ENCODE assay signal across 19 mouse cellular contexts in the genomic region with DNA sequence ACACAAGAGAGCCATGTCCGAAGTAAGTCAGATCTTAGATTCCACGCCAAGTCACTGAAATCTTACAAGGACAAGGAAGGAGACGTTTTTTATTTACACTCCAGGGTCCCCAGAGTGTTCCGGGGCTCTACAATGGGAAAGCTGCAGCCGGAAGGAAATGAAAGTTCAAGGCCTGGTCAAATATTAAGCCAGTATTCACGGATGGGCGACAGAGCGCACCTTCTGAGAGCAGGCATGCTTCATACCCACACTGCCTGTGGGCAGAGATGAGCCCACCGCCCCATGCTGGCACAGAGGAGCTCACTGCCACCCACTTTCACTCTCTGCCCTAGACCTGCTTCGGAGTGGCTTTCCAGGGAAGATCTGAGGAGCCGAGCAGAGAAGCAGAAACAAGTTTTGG.
DNase-seq lines count a peak whose midpoint lies in the region; ATAC-seq lines count a peak whose summit lies in the region.
"Had no signal": no experiment of that assay in that cellular context is flagged by ENCODE, and none has a peak within 500 bp of the region (broad histone marks: within the 10 kb centered on the region; RNA-seq: fewer than 3 reads in every experiment).

No protein-coding gene starts in this region.

- WGBS in lung, embryonic 16.5 days, result 52% methylated on average over 11 of the region's 11 CpGs
- whole genome bisulfite sequencing in kidney, embryonic 14.5 days, result 44% methylated on average over 11 of the region's 11 CpGs

- H3K27me3 ChIP-seq in lung, embryonic 16.5 days (ENCODE audit: control insufficient read depth, insufficient read depth, low read depth, low read length), result no peaks in the 10 kb centered on the region
- H3K27me3 ChIP-seq in kidney, embryonic 14.5 days (ENCODE audit: control insufficient read depth, insufficient read depth, low read length), result no peaks in the 10 kb centered on the region
- H3K27me3 ChIP-seq: limb, embryonic 13.5 days; midbrain, embryonic 13.5 days; stomach, embryonic 15.5 days had no signal

- no peak for ATAC-seq in lung, embryonic 16.5 days (ENCODE audit: low read depth)
- ATAC-seq in kidney, embryonic 14.5 days (ENCODE audit: low FRiP score, low TSS enrichment), result peak; percentile 37; the same call in 1 of the 2 replicates
- ATAC-seq: midbrain, embryonic 13.5 days had no signal

- H3K27ac ChIP-seq in lung, embryonic 16.5 days (ENCODE audit: low read length), result no peak overlapping the region
- H3K27ac ChIP-seq in kidney, embryonic 14.5 days (ENCODE audit: low read depth, low read length), result peak overlapping the region; percentile 48; the same call in 1 of the 2 replicates
- H3K27ac ChIP-seq: forebrain, embryonic 12.5 days; heart, embryonic 13.5 days; hindbrain, embryonic 10.5 days; limb, embryonic 13.5 days; liver, embryonic 14.5 days; stomach, embryonic 15.5 days had no signal

- no peaks in the 10 kb centered on the region; the same call in 1 of the 2 replicates for H3K4me1 ChIP-seq in lung, embryonic 16.5 days (replicated peaks; ENCODE audit: control insufficient read depth, insufficient read depth, low read length)
- H3K4me1 ChIP-seq in kidney, embryonic 14.5 days (ENCODE audit: control insufficient read depth, insufficient read depth, low read length), result peaks cover 23% of the 10 kb centered on the region

- no peaks in the 10 kb centered on the region for H3K9me3 ChIP-seq in lung, embryonic 16.5 days (ENCODE audit: control insufficient read depth, low read length)
- H3K9me3 ChIP-seq in kidney, embryonic 14.5 days (ENCODE audit: control insufficient read depth, low read length), result no peaks in the 10 kb centered on the region
- H3K9me3 ChIP-seq: forebrain, embryonic 12.5 days; heart, embryonic 13.5 days; hindbrain, embryonic 10.5 days; limb, embryonic 13.5 days; midbrain, embryonic 13.5 days; stomach, embryonic 15.5 days had no signal

- 0 out of 2 replicates have a peak overlapping the region, but pooled peaks have one; percentile 20 for H3K9ac ChIP-seq in lung, embryonic 16.5 days (ENCODE audit: low read length)
- H3K9ac ChIP-seq in kidney, embryonic 14.5 days (ENCODE audit: low read depth, low read length), result no peak overlapping the region
- H3K9ac ChIP-seq: forebrain, embryonic 12.5 days; heart, embryonic 13.5 days; limb, embryonic 13.5 days; liver, embryonic 14.5 days; midbrain, embryonic 13.5 days; stomach, embryonic 15.5 days had no signal

- no peaks in the 10 kb centered on the region for H3K36me3 ChIP-seq in lung, embryonic 16.5 days (ENCODE audit: control insufficient read depth, insufficient read depth, low read length)
- no peaks in the 10 kb centered on the region for H3K36me3 ChIP-seq in kidney, embryonic 14.5 days (ENCODE audit: control insufficient read depth, insufficient read depth, low read length)
- H3K36me3 ChIP-seq: forebrain, embryonic 12.5 days; heart, embryonic 13.5 days; hindbrain, embryonic 10.5 days; limb, embryonic 13.5 days; midbrain, embryonic 13.5 days; stomach, embryonic 15.5 days had no signal

- no peak for DNase-seq in lung, postnatal 4 days
- peak; percentile 60 for DNase-seq in kidney, adult 11 months
- peak; percentile 53 to 71 for DNase-seq in kidney, postnatal 4 days
- no peak for DNase-seq in ovary, postnatal 36 days (ENCODE audit: low spot score)
- DNase-seq in gastrocnemius, postnatal 10 days, result no peak
- DNase-seq: adrenal gland, postnatal 36 days; cerebellum, adult 8-10 months; embryo, embryonic 11 days; thymus, adult 2 months had no signal

- H3K4me2 ChIP-seq in lung, embryonic 16.5 days (ENCODE audit: low read depth, low read length), result 0 out of 2 replicates have a peak overlapping the region, but pooled peaks have one; percentile 9
- H3K4me2 ChIP-seq in kidney, embryonic 14.5 days (replicated peaks; ENCODE audit: low read depth, low read length), result no peak overlapping the region
- H3K4me2 ChIP-seq: forebrain, embryonic 12.5 days; heart, embryonic 13.5 days; limb, embryonic 13.5 days; midbrain, embryonic 13.5 days; stomach, embryonic 15.5 days had no signal

- H3K4me3 ChIP-seq in lung, embryonic 16.5 days (ENCODE audit: low read length), result no peak overlapping the region
- H3K4me3 ChIP-seq in kidney, embryonic 14.5 days (ENCODE audit: low read length), result no peak overlapping the region
- H3K4me3 ChIP-seq: forebrain, embryonic 12.5 days; heart, embryonic 13.5 days; hindbrain, embryonic 10.5 days; limb, embryonic 13.5 days; midbrain, embryonic 13.5 days; myocyte; stomach, embryonic 15.5 days had no signal

Comparison
In these comparisons a context has a peak if more than half of its experiments do, and no peak if none do; other contexts are left out.
1. DNase-seq: peak in kidney, adult 11 months (single experiment) and kidney, postnatal 4 days (2 of 2); none in lung, postnatal 4 days (0 of 2), ovary, postnatal 36 days (single experiment) and gastrocnemius, postnatal 10 days (single experiment).